Mouse (Mus musculus) kidney, postnatal 14 days (tissue): ENCODE results near the gene Bcar3.

ENCODE experiments used
- DNase-seq: peaks from one replicate; pipeline ENCODE4 v3.0.0; 2022; ENCODE audit warnings: mixed read lengths

Bcar3 gene

GRCm38 (mm10) chr3:122517726-122518125, 223.8 kb downstream of the Bcar3 start:
- DNase-seq = no peak

- no peak for DNase-seq
Measured at GRCm38 (mm10) chr3:122518231-122518736, 224.3 kb downstream of the Bcar3 start.

- no peak for DNase-seq
Measured at GRCm38 (mm10) chr3:122519082-122519481, 225.1 kb downstream of the Bcar3 start.

GRCm38 (mm10) chr3:122520365-122520764, 226.4 kb downstream of the Bcar3 start:
- no peak for DNase-seq

- no peak for DNase-seq
Measured at GRCm38 (mm10) chr3:122520875-122521274, 226.9 kb downstream of the Bcar3 start.

GRCm38 (mm10) chr3:122521294-122521693, 227.4 kb downstream of the Bcar3 start:
- DNase-seq = no peak

GRCm38 (mm10) chr3:122528477-122528876, 234.5 kb downstream of the Bcar3 start:
- DNase-seq = no peak

GRCm38 (mm10) chr3:122535938-122536703, 242.2 kb downstream of the Bcar3 start:
- no peak for DNase-seq

- DNase-seq = peak; percentile 44
Measured at GRCm38 (mm10) chr3:122538851-122539250, 244.9 kb downstream of the Bcar3 start.

- no peak for DNase-seq
Measured at GRCm38 (mm10) chr3:122539961-122540690, 246.2 kb downstream of the Bcar3 start.

GRCm38 (mm10) chr3:122540918-122541317, 247.0 kb downstream of the Bcar3 start:
- peak; percentile 28 for DNase-seq

- no peak for DNase-seq
Measured at GRCm38 (mm10) chr3:122545346-122545745, 251.4 kb downstream of the Bcar3 start.

- no peak for DNase-seq
Measured at GRCm38 (mm10) chr3:122547469-122547868, 253.5 kb downstream of the Bcar3 start.

- no peak for DNase-seq
Measured at GRCm38 (mm10) chr3:122551174-122551573, 257.2 kb downstream of the Bcar3 start.

- no peak for DNase-seq
Measured at GRCm38 (mm10) chr3:122557766-122558165, 263.8 kb downstream of the Bcar3 start.

GRCm38 (mm10) chr3:122565285-122565684, 271.3 kb downstream of the Bcar3 start:
- peak; percentile 27 for DNase-seq

- no peak for DNase-seq
Measured at GRCm38 (mm10) chr3:122566112-122566511, 272.2 kb downstream of the Bcar3 start.

- no peak for DNase-seq
Measured at GRCm38 (mm10) chr3:122566549-122566948, 272.6 kb downstream of the Bcar3 start.

GRCm38 (mm10) chr3:122573426-122574286, 279.7 kb downstream of the Bcar3 start:
- DNase-seq = no peak

GRCm38 (mm10) chr3:122574921-122575320, 281.0 kb downstream of the Bcar3 start:
- DNase-seq = no peak

GRCm38 (mm10) chr3:122577360-122577759, 283.4 kb downstream of the Bcar3 start:
- DNase-seq = no peak
